Mouse (Mus musculus): Measurements from ENCODE around the gene Fam78a.

The Fam78a gene

GRCm38 (mm10) chr2:32068811-32069607, 15.6 kb downstream of the Fam78a start:
- no peak for DNase-seq (ENCODE audit: low read depth, low spot score)

- DNase-seq (ENCODE audit: low read depth, low spot score): no peak
These were observed 18.7 kb downstream of the Fam78a start for GRCm38 (mm10) chr2:32066005-32066404.

- no peak for DNase-seq (ENCODE audit: low read depth, low spot score)
These were observed 19.3 kb downstream of the Fam78a start for GRCm38 (mm10) chr2:32065371-32065791.

DNA sequence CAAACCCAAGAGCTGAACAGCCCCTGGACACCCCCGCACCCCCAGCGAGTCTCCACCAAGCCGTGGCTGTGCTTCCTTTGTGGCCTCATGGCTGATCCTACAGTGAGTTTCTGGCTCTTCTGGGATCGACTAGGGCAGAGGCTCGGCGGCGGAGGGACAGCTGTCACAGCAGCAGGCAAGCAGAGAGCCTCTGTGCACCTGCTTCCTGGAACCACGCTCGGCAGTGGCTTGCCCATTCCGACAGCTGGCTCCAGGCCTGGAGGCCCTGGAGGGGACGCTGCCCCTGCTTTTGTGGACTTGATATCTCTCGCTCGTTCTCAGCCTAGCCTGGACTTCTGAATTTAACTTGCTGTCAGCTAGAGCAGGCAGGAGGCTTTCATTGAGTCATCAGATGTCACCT, 19.7 kb downstream of the Fam78a start:
- no peak for DNase-seq (ENCODE audit: low read depth, low spot score)

GRCm38 (mm10) chr2:32063451-32064151, 21.1 kb downstream of the Fam78a start:
- DNase-seq (ENCODE audit: low read depth, low spot score): no peak

- DNase-seq (ENCODE audit: low read depth, low spot score): no peak
These were observed 21.8 kb downstream of the Fam78a start for GRCm38 (mm10) chr2:32062626-32063410.

DNA sequence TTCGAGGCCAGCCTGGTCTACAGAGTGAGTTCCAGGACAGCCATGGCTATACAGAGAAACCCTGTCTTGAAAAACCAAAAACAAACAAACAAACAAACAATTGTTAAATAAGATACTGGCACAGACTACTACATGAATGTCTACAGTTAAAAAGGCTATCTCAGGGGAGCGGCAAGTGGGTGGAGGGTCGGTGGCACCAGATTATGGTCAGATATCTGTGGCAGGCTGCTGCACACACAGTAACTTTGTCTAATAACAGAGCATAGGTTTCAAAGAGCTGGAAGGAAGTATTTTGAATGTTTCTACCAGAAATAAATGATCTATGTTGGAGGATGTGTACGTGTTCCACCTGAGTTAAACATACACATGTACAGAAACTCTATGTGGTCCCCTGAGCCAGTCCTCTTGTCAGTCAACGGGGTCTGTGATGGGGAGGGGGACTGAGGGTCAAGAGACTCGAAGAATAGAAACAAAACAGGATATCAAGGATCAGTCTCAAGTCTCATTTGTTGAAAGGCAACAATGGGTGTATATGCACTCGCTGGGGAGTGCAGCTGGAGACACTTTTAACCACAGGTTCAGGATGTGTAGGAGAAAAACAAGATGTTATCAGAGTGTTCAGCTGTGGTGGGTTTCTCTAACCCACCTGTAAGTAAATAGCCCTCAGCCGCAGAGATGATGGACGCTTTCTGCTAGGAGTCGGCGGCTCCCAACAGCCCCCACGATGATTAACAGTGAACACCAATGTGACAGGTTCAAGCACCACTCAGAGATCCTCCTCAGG, 22.7 kb downstream of the Fam78a start:
- DNase-seq (ENCODE audit: low read depth, low spot score): no peak

DNA sequence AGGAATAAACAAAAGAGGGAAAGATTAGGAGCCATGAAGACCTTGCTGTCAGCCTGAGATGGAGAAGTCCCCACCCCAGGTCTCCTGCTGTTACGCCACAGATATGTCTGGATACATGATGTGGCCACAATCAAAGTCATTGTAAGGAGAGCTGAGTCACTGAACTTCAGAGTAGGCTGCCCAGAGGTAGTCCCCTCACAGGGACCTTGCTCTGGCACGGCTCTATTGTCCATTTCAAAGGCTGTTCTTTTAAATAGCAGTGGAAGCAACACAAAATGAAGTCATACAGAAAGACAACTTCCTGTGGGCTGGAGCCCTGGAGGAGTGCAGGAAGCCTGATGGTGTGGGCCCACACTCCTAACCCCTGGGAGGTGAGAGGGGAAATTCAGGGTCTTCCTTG, 23.5 kb downstream of the Fam78a start:
- DNase-seq (ENCODE audit: low read depth, low spot score): no peak

DNA sequence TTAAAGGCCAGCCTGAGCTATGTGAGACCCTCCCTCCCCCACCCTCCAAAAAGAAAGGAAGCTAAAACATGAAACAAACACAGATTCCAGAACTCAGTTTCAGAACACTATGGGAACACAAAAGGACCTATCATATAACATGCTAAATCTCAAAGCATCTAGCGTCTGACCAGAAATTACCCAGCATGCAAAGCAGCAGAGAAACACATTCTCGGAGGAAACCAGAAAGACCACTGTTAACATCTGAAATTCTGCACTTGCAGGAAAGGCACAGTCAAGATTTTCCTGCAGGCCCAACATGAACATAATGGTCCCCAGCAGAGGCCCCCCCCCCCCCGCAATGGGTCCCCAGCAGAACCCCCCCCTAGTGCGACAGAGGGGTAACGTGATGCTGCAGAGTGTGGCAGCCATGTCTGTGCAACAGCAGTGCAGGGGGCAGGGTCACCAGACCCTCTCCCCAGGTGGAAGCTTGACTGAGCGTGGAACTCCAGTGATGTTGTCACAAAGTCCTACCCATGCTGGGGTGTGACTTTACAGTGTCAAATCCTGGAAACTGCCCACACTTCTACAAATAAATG, 24.3 kb downstream of the Fam78a start:
- no peak for DNase-seq (ENCODE audit: low read depth, low spot score)

DNA sequence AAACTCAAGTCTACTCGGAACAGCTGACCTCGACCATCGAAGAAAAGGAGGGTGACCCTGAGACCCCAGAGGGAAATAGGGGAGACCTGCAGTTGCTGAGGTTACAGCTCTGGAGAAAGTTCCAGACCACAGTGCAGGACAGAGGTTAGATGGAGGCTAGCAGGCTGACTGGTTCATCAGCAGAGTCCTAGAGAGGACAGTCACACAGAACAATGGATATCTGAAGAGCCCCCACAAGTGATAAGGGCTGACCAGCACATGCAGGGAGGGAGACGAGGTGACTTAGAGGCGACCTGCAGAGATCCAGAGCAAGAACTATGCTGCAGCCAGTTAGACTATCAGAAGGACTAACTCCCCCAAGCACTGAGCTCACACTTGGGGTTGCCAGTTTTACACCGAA, 25.0 kb downstream of the Fam78a start:
- no peak for DNase-seq (ENCODE audit: low read depth, low spot score)

GRCm38 (mm10) chr2:32058716-32059115, 25.9 kb downstream of the Fam78a start:
- no peak for DNase-seq (ENCODE audit: low read depth, low spot score)

- DNase-seq (ENCODE audit: low read depth, low spot score): no peak
These were observed 26.4 kb downstream of the Fam78a start for GRCm38 (mm10) chr2:32058241-32058640.

DNA sequence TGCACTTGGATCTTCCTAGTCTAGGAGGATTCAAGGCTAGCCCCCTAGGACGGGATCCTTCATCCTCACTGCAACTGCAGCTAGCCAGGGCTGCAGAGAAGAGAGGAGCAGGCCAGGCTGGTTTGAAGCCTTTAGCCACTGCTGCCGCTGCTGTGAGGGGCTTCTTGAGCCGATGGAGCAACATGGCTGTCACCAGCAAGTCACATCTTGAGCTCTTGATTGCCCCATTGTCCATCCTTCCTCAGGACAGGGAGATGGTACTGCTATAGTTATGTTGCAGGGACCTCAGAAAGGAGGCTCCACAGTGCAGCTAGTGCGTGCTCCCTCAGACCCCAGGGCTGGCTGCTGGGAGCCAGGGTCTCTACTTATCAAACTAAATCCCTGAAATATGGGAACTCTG, 26.9 kb downstream of the Fam78a start:
- no peak for DNase-seq (ENCODE audit: low read depth, low spot score)

GRCm38 (mm10) chr2:32057360-32057759, 27.3 kb downstream of the Fam78a start:
- DNase-seq (ENCODE audit: low read depth, low spot score): no peak

DNA sequence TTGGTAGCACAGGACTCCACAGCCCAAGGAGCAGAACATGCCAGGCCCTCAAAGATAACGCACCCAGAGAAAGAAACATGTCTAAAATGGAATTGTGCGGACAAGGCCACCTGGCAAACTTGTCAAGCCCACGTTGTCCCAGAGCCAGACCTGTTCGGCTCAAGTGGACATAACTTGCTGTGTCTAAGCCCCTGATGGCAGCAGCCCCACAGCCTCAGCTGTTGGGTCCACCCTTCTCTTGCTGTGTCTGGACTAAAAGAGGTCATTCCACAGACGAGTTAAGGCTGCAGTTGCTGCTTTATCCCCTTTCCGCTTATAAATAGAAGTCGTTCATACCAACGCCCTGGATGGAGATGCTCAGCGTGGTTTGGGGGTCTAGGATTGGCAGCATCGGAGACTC, 28.1 kb downstream of the Fam78a start:
- no peak for DNase-seq (ENCODE audit: low read depth, low spot score)

GRCm38 (mm10) chr2:32055357-32055965, 29.2 kb downstream of the Fam78a start:
- no peak for DNase-seq (ENCODE audit: low read depth, low spot score)

GRCm38 (mm10) chr2:32052418-32052817, 32.2 kb downstream of the Fam78a start:
- DNase-seq (ENCODE audit: low read depth, low spot score): no peak

DNA sequence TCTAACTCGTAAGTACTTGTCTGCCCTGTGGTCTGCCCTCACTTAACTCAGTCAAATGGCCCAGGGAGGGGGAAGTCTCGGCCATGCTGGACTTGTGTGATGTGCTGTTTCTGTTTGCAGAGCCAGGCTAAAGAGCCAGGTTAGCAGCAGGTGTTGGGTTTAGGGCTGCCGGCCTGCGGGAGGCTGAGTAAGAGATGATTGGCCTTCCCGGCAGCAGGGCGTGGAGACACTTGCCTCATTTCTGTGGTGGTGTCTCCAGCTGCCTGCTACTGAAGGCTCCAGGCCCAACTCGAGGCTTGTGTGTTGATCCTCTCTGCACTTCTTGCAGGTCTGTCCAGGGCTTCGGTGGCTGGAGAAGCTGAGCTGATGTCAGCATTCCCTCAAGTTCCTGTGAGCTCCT, 32.9 kb downstream of the Fam78a start:
- no peak for DNase-seq (ENCODE audit: low read depth, low spot score)

GRCm38 (mm10) chr2:32047323-32047722, 37.3 kb downstream of the Fam78a start:
- DNase-seq (ENCODE audit: low read depth, low spot score): no peak

DNA sequence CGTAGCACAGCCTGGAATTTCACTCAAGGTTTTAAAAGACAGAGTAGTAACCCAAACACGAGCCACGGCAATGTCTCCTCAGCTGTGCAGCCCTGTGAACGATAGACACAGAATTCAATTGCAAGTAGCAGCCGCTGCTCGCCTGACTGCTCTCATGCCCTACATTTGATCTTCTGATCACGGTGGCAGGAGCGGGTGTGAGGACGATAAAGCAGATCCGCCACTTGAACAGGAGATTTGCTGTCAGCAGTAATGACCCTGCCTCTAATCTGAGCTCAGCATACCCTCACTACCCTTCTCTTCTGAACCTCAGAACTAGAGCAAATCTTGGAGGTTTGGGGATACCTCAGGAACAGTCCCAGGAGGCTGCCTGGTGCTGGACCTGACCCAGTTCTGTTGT, 38.6 kb downstream of the Fam78a start:
- DNase-seq (ENCODE audit: low read depth, low spot score): no peak

- no peak for DNase-seq (ENCODE audit: low read depth, low spot score)
These were observed 39.3 kb downstream of the Fam78a start for GRCm38 (mm10) chr2:32045375-32045774.

Measured in brain, embryonic 18.5 days (tissue).